ENCODE assay signal across 29 mouse cellular contexts in genomic region chr10:29508167-29508566, GRCm38 (mm10). TPM values are rescaled to one million over a fixed set of nuclear protein-coding genes. Genes with fewer than 3 reads are reported as not detected.
DNase-seq lines count a peak whose midpoint lies in the region; ATAC-seq lines count a peak whose summit lies in the region.
"Had no signal": no experiment of that assay in that cellular context is flagged by ENCODE, and none has a peak within 500 bp of the region (broad histone marks: within the 10 kb centered on the region; RNA-seq: fewer than 3 reads in every experiment).

No protein-coding gene starts in this region.

- no peak overlapping the region for H3K4me3 ChIP-seq in kidney, embryonic 15.5 days (replicated peaks)
- H3K4me3 ChIP-seq in midbrain, embryonic 12.5 days = no peak overlapping the region
- H3K4me3 ChIP-seq in midbrain, embryonic 10.5 days = no peak overlapping the region
- no peak overlapping the region for H3K4me3 ChIP-seq in forebrain, embryonic 16.5 days (replicated peaks; ENCODE audit: low read length)
- H3K4me3 ChIP-seq: erythroblast, embryonic 14.5 days; forebrain, embryonic 12.5 days; heart, embryonic 15.5 days; intestine, embryonic 15.5 days; limb, embryonic 13.5 days; liver, embryonic 12.5 days; megakaryocyte, embryonic 14.5 days; midbrain, embryonic 15.5 days; neural tube, embryonic 13.5 days; stomach, embryonic 15.5 days had no signal

- H3K4me2 ChIP-seq in kidney, embryonic 15.5 days = no peak overlapping the region
- no peak overlapping the region for H3K4me2 ChIP-seq in midbrain, embryonic 12.5 days (replicated peaks)
- H3K4me2 ChIP-seq in forebrain, embryonic 16.5 days (ENCODE audit: low read length) = no peak overlapping the region
- H3K4me2 ChIP-seq: forebrain, embryonic 12.5 days; heart, embryonic 15.5 days; intestine, embryonic 15.5 days; limb, embryonic 13.5 days; liver, embryonic 12.5 days; midbrain, embryonic 15.5 days; neural tube, embryonic 13.5 days; stomach, embryonic 15.5 days had no signal

- no peaks in the 10 kb centered on the region for H3K9me3 ChIP-seq in kidney, embryonic 15.5 days (replicated peaks)
- H3K9me3 ChIP-seq in midbrain, embryonic 12.5 days = no peaks in the 10 kb centered on the region
- H3K9me3 ChIP-seq in midbrain, embryonic 10.5 days (replicated peaks) = no peaks in the 10 kb centered on the region
- no peaks in the 10 kb centered on the region for H3K9me3 ChIP-seq in forebrain, embryonic 16.5 days (ENCODE audit: control insufficient read depth, low read length)
- H3K9me3 ChIP-seq: forebrain, embryonic 12.5 days; G1E; heart, embryonic 15.5 days; intestine, embryonic 15.5 days; limb, embryonic 13.5 days; liver, embryonic 12.5 days; megakaryocyte, embryonic 14.5 days; midbrain, embryonic 15.5 days; neural tube, embryonic 13.5 days; stomach, embryonic 15.5 days had no signal

- ATAC-seq in kidney, embryonic 15.5 days (replicated peaks; ENCODE audit: low FRiP score) = 0 out of 2 replicates have a peak, but pooled peaks have one; percentile 43
- peak; percentile 12; the same call in 1 of the 2 replicates for ATAC-seq in midbrain, embryonic 12.5 days (ENCODE audit: low FRiP score, low read depth)
- no peak for ATAC-seq in forebrain, embryonic 16.5 days
- ATAC-seq: hindbrain, embryonic 16.5 days; intestine, embryonic 15.5 days; liver, embryonic 12.5 days; midbrain, embryonic 15.5 days; Patski had no signal

- no peak overlapping the region for H3K9ac ChIP-seq in kidney, embryonic 15.5 days
- no peak overlapping the region for H3K9ac ChIP-seq in midbrain, embryonic 12.5 days (replicated peaks)
- no peak overlapping the region for H3K9ac ChIP-seq in forebrain, embryonic 16.5 days (replicated peaks; ENCODE audit: low read depth, low read length)
- H3K9ac ChIP-seq: forebrain, embryonic 12.5 days; heart, embryonic 15.5 days; intestine, embryonic 15.5 days; limb, embryonic 13.5 days; liver, embryonic 12.5 days; midbrain, embryonic 15.5 days; neural tube, embryonic 13.5 days; stomach, embryonic 15.5 days had no signal

- H3K36me3 ChIP-seq in kidney, embryonic 15.5 days = no peaks in the 10 kb centered on the region
- no peaks in the 10 kb centered on the region for H3K36me3 ChIP-seq in midbrain, embryonic 12.5 days
- H3K36me3 ChIP-seq in midbrain, embryonic 10.5 days = no peaks in the 10 kb centered on the region
- no peaks in the 10 kb centered on the region for H3K36me3 ChIP-seq in forebrain, embryonic 16.5 days (ENCODE audit: control insufficient read depth, insufficient read depth)
- H3K36me3 ChIP-seq: forebrain, embryonic 12.5 days; G1E; heart, embryonic 15.5 days; intestine, embryonic 15.5 days; liver, embryonic 12.5 days; midbrain, embryonic 15.5 days; neural tube, embryonic 13.5 days; stomach, embryonic 15.5 days had no signal

- 63% methylated on average over 2 of the region's 2 CpGs for WGBS in kidney, embryonic 15.5 days
- 72% methylated on average over 2 of the region's 2 CpGs for WGBS in midbrain, embryonic 12.5 days
- 74% methylated on average over 2 of the region's 2 CpGs for WGBS in midbrain, embryonic 10.5 days
- WGBS in forebrain, embryonic 16.5 days = 82% methylated on average over 2 of the region's 2 CpGs

- no peaks in the 10 kb centered on the region for H3K27me3 ChIP-seq in kidney, embryonic 15.5 days
- no peaks in the 10 kb centered on the region for H3K27me3 ChIP-seq in midbrain, embryonic 12.5 days
- H3K27me3 ChIP-seq in midbrain, embryonic 10.5 days (ENCODE audit: low read depth, poor library complexity, severe bottlenecking) = no peaks in the 10 kb centered on the region
- H3K27me3 ChIP-seq in forebrain, embryonic 16.5 days (replicated peaks; ENCODE audit: control insufficient read depth, insufficient read depth, low read length) = no peaks in the 10 kb centered on the region
- H3K27me3 ChIP-seq: CH12.LX; forebrain, embryonic 12.5 days; heart, embryonic 15.5 days; intestine, embryonic 15.5 days; limb, embryonic 13.5 days; liver, embryonic 12.5 days; megakaryocyte, embryonic 14.5 days; midbrain, embryonic 15.5 days; neural tube, embryonic 13.5 days; stomach, embryonic 15.5 days had no signal

- no peak overlapping the region for H3K27ac ChIP-seq in kidney, embryonic 15.5 days
- H3K27ac ChIP-seq in midbrain, embryonic 12.5 days (replicated peaks) = no peak overlapping the region
- no peak overlapping the region for H3K27ac ChIP-seq in midbrain, embryonic 10.5 days (replicated peaks)
- H3K27ac ChIP-seq in forebrain, embryonic 16.5 days (ENCODE audit: low read length) = no peak overlapping the region
- H3K27ac ChIP-seq: forebrain, embryonic 12.5 days; heart, embryonic 15.5 days; intestine, embryonic 15.5 days; limb, embryonic 13.5 days; liver, embryonic 12.5 days; midbrain, embryonic 15.5 days; neural tube, embryonic 13.5 days; stomach, embryonic 15.5 days had no signal

- DNase-seq in kidney, adult 18-20 months = no peak
- no peak for DNase-seq in midbrain, embryonic 10.5 days (ENCODE audit: low spot score)
- DNase-seq in lung, postnatal 10 days = peak; percentile 26
- no peak for DNase-seq in retina, postnatal 1 day
- DNase-seq: adrenal gland, adult 2 months; B cell, adult 2 months; cerebellum, adult 11-12 months; cerebellum, postnatal 10 days; gastrocnemius, postnatal 36 days; heart, postnatal 4 days; layer of hippocampus, adult 9-11 months; thymus, postnatal 36 days had no signal

- no peaks in the 10 kb centered on the region for H3K4me1 ChIP-seq in kidney, embryonic 15.5 days
- H3K4me1 ChIP-seq in midbrain, embryonic 12.5 days = no peaks in the 10 kb centered on the region
- H3K4me1 ChIP-seq in midbrain, embryonic 10.5 days = no peaks in the 10 kb centered on the region
- H3K4me1 ChIP-seq in forebrain, embryonic 16.5 days (replicated peaks; ENCODE audit: control insufficient read depth, insufficient read depth, low read length) = no peaks in the 10 kb centered on the region
- H3K4me1 ChIP-seq: forebrain, embryonic 12.5 days; heart, embryonic 15.5 days; intestine, embryonic 15.5 days; limb, embryonic 13.5 days; liver, embryonic 12.5 days; midbrain, embryonic 15.5 days; neural tube, embryonic 13.5 days; stomach, embryonic 15.5 days had no signal

RNA-seq across cellular contexts. Expression of gene Rspo3, which starts 27.5 kb away (rescaled TPM):
- polyA plus RNA-seq in kidney, embryonic 15.5 days (2015; fragmentation: Nextera tagmentation; extraction: Ambion mirVana) = 8.9 and 9.1 TPM in 2 replicates
- polyA plus RNA-seq in midbrain, embryonic 12.5 days (2016; fragmentation: Nextera tagmentation; extraction: Ambion mirVana) = 7.0 and 27.4 TPM in 2 replicates
- 6.1 and 12.2 TPM in 2 replicates for polyA plus RNA-seq in midbrain, embryonic 10.5 days (2016; fragmentation: Nextera tagmentation; extraction: Ambion mirVana)
- polyA plus RNA-seq in forebrain, embryonic 16.5 days (2015; fragmentation: Nextera tagmentation; extraction: Ambion mirVana) = 15.6 and 19.2 TPM in 2 replicates
- polyA plus RNA-seq: erythroblast, embryonic 14.5 days had no signal
